Mouse (Mus musculus) liver, embryonic 13.5 days (tissue): ENCODE data around the gene Hoxb6. TPM values are rescaled to one million over a fixed set of nuclear protein-coding genes. Genes with fewer than 3 reads are reported as not detected.
A peak's percentile ranks its signal among the peaks of the same experiment; 100 is the strongest.

Experiments
- ATAC-seq: fragments of 200-750 bp; cut with Nextera tagmentation; 2 replicates; pipeline ENCODE4 v1.8.0; 2017; ENCODE audit warnings: low read depth, mild to moderate bottlenecking, moderate number of reproducible peaks, moderate library complexity
- DNase-seq: peaks from one replicate; pipeline ENCODE4 v3.0.0; 2022
- H3K27ac ChIP-seq: fragments of 300-500 bp; sonication (generic); 2 replicates; pipeline ENCODE4 v1.5.1; 2015; ENCODE audit warnings: moderate library complexity, mild to moderate bottlenecking, inconsistent platforms
- H3K27me3 ChIP-seq: fragments of 300-500 bp; sonication (generic); 2 replicates; pipeline ENCODE4 v1.6.1; 2015; ENCODE audit warnings: mild to moderate bottlenecking, inconsistent platforms
- H3K36me3 ChIP-seq: fragments of 300-500 bp; sonication (generic); 2 replicates; pipeline ENCODE4 v1.6.1; 2015; ENCODE audit warnings: mild to moderate bottlenecking, inconsistent platforms
- H3K4me1 ChIP-seq: fragments of 300-500 bp; sonication (generic); replicated peaks from 2 replicates; pipeline ENCODE4 v1.6.1; 2015; ENCODE audit warnings: inconsistent platforms
- H3K4me2 ChIP-seq: fragments of 300-500 bp; sonication (generic); 2 replicates; pipeline ENCODE4 v1.6.1; 2015; ENCODE audit warnings: inconsistent platforms, mild to moderate bottlenecking, moderate library complexity
- H3K4me3 ChIP-seq: fragments of 300-500 bp; sonication (generic); replicated peaks from 2 replicates; pipeline ENCODE4 v1.5.1; 2015; ENCODE audit warnings: mild to moderate bottlenecking, inconsistent platforms
- H3K9ac ChIP-seq: fragments of 300-500 bp; sonication (generic); 2 replicates; pipeline ENCODE4 v1.6.1; 2015; ENCODE audit warnings: mild to moderate bottlenecking, inconsistent platforms
- H3K9me3 ChIP-seq: fragments of 300-500 bp; sonication (generic); replicated peaks from 2 replicates; pipeline ENCODE4 v1.6.1; 2016; ENCODE audit warnings: inconsistent platforms
- WGBS: fragments of 180-500 bp; shearing (Covaris S2); methylation state at CpG from one replicate; pipeline ENCODE4 v1.1.7; 2015; ENCODE audit not compliant: insufficient replicate concordance; 5-methylcytosine and 5-hydroxymethylcytosine counted together
- polyA plus RNA-seq: library from polyadenylated mRNA; unstranded; fragments of >200 nt; fragmentation: Nextera tagmentation; extraction: Ambion mirVana; gene quantifications from 2 replicates; pipeline ENCODE4 v1.2.1, GENCODE M21; 2015

Hoxb6 gene
- polyA plus RNA-seq, 1 experiment from 2014 or later: 0.07 TPM

DNA sequence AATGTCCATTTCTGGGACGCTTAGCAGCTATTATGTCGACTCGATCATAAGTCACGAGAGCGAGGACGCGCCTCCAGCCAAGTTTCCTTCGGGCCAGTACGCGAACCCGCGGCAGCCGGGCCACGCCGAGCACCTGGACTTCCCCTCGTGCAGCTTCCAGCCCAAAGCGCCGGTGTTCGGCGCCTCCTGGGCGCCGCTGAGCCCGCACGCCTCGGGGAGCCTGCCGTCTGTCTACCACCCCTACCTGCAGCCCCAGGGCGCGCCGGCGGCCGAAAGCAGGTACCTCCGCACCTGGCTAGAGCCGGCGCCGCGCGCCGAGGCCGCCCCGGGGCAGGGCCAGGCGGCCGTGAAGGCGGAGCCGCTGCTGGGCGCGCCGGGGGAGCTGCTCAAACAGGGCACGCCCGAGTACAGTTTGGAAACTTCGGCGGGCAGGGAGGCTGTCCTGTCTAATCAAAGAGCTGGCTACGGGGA lies 20.7 kb upstream of the Hoxb6 start:
- DNase-seq (no peak), ATAC-seq (no peak)
- WGBS: 1% methylated on average over 51 of the region's 52 CpGs
- peak overlapping the region; percentile 27 for H3K4me3 ChIP-seq
- H3K9ac ChIP-seq: no peak overlapping the region
- peaks cover 6% of the 10 kb centered on the region; the same call in 1 of the 2 replicates for H3K4me1 ChIP-seq
- H3K27ac ChIP-seq: no peak overlapping the region
- no peaks in the 10 kb centered on the region for H3K9me3 ChIP-seq
- peaks cover 98% of the 10 kb centered on the region for H3K27me3 ChIP-seq
- no peaks in the 10 kb centered on the region for H3K36me3 ChIP-seq
- peak overlapping the region; percentile 23; the same call in 1 of the 2 replicates for H3K4me2 ChIP-seq

DNA sequence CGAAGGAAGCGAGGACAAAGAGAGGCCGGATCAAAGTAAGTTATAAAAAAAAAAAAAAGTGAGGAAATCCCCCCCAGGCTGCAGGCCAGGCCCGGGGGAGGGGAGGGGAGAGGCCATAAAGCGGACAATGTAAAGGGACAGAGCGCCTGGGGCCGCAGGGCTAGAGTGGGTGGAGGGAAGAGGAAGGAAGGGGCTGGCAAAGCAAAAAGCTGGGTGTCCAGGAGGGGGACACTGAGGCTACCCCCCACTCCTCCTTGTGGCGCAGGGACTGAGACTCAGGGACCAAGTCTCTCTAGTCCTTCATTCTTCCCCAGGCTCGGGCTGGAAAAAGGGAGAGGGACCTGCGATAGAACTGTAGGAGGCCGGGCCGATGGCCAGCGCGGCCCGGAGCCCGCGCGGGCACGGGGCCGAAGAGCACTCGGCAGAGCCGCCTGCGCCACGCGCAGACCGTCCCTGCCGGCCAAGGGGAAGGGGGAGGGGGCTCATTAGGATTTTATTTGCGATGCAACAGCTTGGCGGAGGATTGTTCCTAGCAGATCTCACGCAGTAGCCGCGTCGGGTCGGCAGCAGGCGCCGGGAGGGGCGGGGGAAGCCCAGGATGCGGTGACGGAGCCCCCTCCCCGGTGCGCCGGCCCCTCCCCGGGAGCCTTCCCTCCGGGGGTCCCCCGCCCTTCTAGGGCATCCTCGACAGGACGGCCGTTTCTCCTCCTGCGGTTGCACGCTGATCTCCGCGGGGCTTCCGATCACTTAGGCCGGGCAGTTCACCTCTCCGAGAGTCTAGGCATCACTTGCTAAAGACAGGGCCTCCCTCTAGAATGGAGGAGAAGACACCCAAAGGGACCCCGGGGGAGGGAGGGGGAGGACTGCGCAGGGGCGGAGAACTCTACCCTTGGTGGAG lies 20.0 kb upstream of the Hoxb6 start:
- Histone ChIP-seq H3K4me1 (peaks cover 6% of the 10 kb centered on the region; the same call in 1 of the 2 replicates), H3K27ac (no peak overlapping the region), H3K9ac (no peak overlapping the region), H3K36me3 (no peaks in the 10 kb centered on the region), H3K4me3 (0 out of 2 replicates have a peak overlapping the region, but pooled peaks have one; percentile 27), H3K4me2 (no peak overlapping the region), H3K27me3 (peaks cover 98% of the 10 kb centered on the region), H3K9me3 (no peaks in the 10 kb centered on the region)
- 1% methylated on average over 58 of the region's 58 CpGs for WGBS
- ATAC-seq (no peak), DNase-seq (no peak)

DNA sequence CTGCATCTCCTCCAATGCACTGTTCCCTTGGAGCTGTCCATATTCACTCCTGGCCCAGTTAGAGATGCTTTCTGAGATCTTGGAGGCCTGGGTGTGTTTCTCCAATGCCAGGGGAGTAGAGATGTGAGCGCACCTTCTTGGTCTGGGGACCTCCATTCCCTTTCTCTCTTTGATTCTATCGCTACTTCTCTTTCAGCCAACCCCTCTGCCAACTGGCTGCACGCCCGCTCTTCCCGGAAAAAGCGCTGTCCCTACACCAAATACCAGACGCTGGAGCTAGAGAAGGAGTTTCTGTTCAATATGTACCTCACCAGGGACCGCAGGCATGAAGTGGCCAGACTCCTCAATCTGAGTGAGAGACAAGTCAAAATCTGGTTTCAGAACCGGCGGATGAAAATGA lies 17.8 kb upstream of the Hoxb6 start:
- Histone ChIP-seq H3K4me2 (no peak overlapping the region), H3K36me3 (no peaks in the 10 kb centered on the region), H3K4me3 (no peak overlapping the region), H3K4me1 (peaks cover 6% of the 10 kb centered on the region; the same call in 1 of the 2 replicates), H3K27ac (no peak overlapping the region), H3K9me3 (no peaks in the 10 kb centered on the region), H3K27me3 (peaks cover 100% of the 10 kb centered on the region), H3K9ac (no peak overlapping the region)
- ATAC-seq (no peak), DNase-seq (no peak)
- 18% methylated on average over 10 of the region's 10 CpGs for WGBS

DNA sequence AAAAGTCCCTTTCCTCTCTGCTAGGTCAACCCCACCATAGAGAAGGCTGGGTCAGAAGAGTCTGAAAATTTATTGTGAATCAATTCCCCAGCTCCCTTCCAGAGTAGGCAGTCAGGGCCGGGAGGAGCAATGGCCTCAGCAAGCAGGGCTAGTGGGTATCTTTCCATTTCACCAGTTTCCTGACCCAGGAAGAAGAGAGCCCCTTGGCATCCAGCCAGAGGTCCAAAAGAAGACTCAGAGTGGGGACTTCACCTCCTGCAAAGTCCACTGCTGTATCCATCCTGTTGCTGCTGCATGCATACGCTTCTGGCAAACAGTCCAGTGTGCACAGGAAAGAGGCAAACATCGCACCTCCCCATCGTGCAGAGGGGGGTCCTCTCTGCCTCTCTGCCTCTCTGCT lies 16.4 kb upstream of the Hoxb6 start:
- Histone ChIP-seq H3K4me1 (peaks cover 5% of the 10 kb centered on the region; the same call in 1 of the 2 replicates), H3K4me2 (no peak overlapping the region), H3K9ac (no peak overlapping the region), H3K27me3 (peaks cover 100% of the 10 kb centered on the region), H3K27ac (no peak overlapping the region), H3K36me3 (no peaks in the 10 kb centered on the region), H3K4me3 (no peak overlapping the region), H3K9me3 (no peaks in the 10 kb centered on the region)
- DNase-seq (no peak), ATAC-seq (no peak)
- WGBS: 20% methylated on average over 4 of the region's 4 CpGs

DNA sequence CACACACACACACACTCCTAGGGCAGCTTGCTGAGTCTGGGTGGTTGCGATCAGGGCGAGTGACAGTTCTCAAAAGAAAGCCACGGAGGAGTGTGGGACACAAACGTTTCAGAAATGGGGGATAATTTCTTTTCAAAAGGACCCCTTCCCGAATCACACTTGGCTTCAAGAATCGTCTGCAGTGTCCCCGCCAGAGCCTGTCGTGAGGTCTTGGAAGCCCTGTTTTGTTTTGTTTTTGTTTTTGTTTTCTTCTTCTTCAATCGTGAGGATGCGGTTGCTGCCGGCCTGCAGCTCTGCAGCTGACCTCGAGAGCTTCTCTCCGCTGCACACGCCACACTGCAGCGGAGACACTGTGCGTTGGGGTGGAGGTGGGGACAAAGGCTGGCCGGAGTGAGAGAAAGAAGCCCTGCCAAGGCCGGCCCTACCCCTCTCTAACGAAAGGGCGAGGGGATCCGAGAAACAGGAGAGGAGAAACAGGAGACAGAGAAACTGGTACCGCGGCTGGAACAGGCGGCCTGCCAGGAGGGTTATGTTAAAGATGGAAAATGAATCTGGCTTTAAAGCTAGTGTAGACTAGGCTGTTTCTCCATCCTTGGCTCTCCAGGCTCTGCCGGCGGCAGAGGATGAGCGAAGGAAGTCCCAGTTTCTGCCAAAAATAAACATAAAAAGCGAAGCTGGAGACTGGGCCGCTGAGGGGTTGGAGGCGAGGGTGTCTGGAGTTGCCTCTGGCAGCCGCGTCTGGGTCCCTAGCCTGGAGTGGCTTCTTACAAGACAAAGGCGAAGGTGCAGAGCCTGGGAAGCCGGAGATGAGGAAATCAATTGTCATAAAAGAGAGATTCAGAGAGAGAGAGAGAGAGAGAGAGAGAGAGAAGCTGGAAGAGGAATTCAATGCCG lies 14.9 kb upstream of the Hoxb6 start:
- no peak for ATAC-seq
- no peak overlapping the region for H3K9ac ChIP-seq

DNA sequence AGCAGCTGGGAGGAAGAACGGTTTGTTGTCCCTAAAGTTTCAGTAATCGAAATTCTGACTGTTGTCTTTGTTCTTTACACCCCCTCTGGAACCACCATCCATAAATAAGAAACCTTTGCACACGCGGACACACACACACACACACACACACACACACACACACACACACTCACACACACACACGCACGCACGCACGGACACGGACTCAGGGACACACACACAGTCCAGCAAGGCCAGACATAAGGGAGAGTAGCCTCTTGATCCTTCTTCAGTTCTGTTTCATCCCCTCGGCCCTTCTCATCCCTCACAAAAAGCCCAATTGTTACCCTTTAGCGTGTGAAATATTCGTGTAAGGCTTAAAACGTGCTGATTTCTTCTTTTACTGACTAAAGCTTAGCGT lies 14.0 kb upstream of the Hoxb6 start:
- H3K4me1 ChIP-seq: no peaks in the 10 kb centered on the region
- H3K27me3 ChIP-seq: peaks cover 100% of the 10 kb centered on the region
- H3K4me2 ChIP-seq: no peak overlapping the region
- H3K9me3 ChIP-seq: no peaks in the 10 kb centered on the region
- H3K9ac ChIP-seq: no peak overlapping the region
- 19% methylated on average over 14 of the region's 14 CpGs for WGBS
- H3K4me3 ChIP-seq: no peak overlapping the region
- ATAC-seq (no peak), DNase-seq (no peak)
- H3K27ac ChIP-seq: no peak overlapping the region
- H3K36me3 ChIP-seq: no peaks in the 10 kb centered on the region

More for the DNA sequence above, 14.9 kb upstream of the Hoxb6 start:
- Histone ChIP-seq H3K36me3 (no peaks in the 10 kb centered on the region), H3K27ac (no peak overlapping the region), H3K27me3 (peaks cover 100% of the 10 kb centered on the region), H3K4me1 (no peaks in the 10 kb centered on the region), H3K9me3 (no peaks in the 10 kb centered on the region), H3K4me2 (no peak overlapping the region), H3K4me3 (no peak overlapping the region)
- no peak for DNase-seq
- WGBS: 2% methylated on average over 35 of the region's 35 CpGs

DNA sequence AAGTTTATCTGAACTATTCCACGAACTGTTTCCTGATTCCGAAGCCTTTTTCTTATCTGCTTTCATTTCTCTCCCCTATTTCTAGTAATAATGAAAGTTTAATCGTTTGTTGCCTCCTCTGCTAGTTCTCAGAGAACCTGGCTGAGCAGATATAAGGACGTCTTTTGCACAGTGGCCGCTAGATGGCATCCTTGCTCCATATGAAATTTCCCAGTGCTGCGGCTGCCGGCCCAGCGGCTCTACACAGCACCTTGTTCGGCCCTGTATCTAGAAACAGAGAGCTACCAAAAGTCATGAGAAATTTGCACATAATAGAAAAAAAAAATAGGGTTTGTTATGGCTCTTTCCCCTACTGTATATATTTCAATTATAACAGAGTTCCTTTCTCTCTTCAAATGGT lies 13.5 kb upstream of the Hoxb6 start:
- peak; percentile 29 for DNase-seq
- H3K9ac ChIP-seq: no peak overlapping the region
- H3K4me2 ChIP-seq: no peak overlapping the region
- H3K36me3 ChIP-seq: no peaks in the 10 kb centered on the region
- peaks cover 100% of the 10 kb centered on the region for H3K27me3 ChIP-seq
- no peaks in the 10 kb centered on the region for H3K4me1 ChIP-seq
- WGBS: 1% methylated on average over 9 of the region's 9 CpGs
- no peak for ATAC-seq
- no peak overlapping the region for H3K4me3 ChIP-seq
- no peaks in the 10 kb centered on the region for H3K9me3 ChIP-seq
- no peak overlapping the region for H3K27ac ChIP-seq

DNA sequence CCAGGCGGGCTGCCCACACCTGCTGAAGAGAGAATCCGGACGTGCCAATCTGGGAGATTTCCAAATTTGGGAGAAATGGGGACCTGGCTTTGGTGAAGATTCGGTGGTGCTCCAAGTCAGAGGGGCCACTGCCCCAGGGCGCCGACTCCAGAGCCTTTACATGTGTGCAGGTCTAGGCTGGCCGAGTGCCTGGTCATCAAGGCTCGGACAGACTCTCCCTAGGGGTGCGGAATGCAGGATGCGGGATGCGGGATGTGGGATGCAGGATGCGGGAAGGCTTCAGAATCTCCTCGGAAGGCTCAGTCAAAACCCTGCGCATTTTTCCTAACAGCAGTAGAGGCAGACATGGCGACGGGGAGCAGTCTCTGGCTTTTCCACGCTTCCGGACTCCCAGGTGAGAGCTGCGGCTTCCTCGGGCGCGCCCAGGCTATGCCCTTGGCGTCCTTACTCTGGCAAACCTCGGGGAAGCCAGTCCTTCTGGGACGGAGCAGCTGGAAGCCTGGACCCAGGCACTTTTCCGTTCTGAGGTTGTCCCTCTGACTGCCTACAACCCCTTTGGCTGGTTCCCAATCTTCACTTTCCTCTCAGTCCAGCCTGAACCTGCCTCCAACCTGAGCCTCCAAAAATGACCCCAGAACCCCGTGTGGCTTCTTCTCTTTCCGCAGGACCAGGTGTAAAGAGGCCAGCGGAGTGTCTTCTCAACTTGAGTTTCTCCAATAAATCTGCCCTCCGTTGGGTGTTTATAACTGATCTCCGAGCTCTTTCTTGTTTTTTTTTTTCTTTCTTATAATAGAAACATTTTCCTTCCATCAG lies 12.6 kb upstream of the Hoxb6 start:
- H3K36me3 ChIP-seq: no peaks in the 10 kb centered on the region
- no peak for DNase-seq
- 4% methylated on average over 31 of the region's 31 CpGs for WGBS
- no peak overlapping the region for H3K27ac ChIP-seq
- no peak overlapping the region for H3K4me3 ChIP-seq
- peaks cover 100% of the 10 kb centered on the region for H3K27me3 ChIP-seq
- no peaks in the 10 kb centered on the region for H3K9me3 ChIP-seq
- peaks cover 4% of the 10 kb centered on the region for H3K4me1 ChIP-seq
- ATAC-seq: no peak
- no peak overlapping the region for H3K9ac ChIP-seq
- H3K4me2 ChIP-seq: no peak overlapping the region

DNA sequence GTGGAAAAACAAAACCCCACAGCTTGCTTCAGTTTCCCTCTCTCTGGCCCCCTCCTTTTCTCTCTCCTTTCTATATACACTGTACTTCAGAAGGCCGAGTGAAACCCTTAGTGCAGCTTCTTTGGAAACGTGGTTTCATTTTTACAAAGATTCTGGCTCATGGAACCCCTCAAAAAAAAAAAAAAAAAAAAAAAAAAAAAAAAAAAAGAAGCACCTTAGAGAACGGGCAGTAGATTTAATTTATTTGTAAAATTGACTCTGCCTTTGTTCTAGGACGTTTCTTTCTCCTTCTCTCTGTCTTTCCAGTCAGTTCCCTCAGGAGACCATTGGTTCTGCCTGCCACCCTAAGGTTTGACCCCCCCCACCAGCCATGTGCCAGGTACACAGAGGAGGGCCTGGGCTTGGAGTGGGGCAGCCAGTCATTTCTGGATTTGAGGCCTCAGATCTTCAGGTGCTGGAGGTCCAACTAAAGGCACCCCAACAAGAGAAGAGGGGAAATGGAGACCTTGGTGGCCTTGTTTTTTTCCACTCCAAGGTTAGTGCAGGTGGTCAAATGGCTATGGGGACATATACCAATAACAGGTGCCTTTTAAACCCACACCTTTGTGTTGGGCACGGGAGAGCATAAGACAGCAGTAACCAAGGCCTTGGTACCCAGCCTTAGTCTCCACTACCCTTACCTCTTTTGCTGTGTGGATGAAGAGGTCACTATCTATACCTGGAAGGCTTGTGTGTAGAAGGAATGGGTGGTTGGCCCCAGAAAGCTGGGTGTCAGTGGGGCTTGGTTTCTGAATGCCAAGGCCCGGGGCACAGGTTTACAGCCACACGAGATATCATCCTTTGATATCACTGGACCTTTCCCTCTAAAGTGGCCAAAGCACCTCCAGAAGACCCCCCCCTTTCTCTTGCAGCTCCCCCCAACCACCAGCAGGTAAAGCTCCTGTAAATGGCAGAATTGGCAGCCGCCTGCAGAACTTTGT lies 11.6 kb upstream of the Hoxb6 start:
- Histone ChIP-seq H3K27me3 (peaks cover 100% of the 10 kb centered on the region), H3K27ac (no peak overlapping the region), H3K9ac (no peak overlapping the region), H3K4me1 (peaks cover 4% of the 10 kb centered on the region), H3K9me3 (no peaks in the 10 kb centered on the region), H3K4me2 (no peak overlapping the region), H3K4me3 (no peak overlapping the region), H3K36me3 (no peaks in the 10 kb centered on the region)
- DNase-seq (no peak), ATAC-seq (no peak)
- 20% methylated on average over 8 of the region's 8 CpGs for WGBS

DNA sequence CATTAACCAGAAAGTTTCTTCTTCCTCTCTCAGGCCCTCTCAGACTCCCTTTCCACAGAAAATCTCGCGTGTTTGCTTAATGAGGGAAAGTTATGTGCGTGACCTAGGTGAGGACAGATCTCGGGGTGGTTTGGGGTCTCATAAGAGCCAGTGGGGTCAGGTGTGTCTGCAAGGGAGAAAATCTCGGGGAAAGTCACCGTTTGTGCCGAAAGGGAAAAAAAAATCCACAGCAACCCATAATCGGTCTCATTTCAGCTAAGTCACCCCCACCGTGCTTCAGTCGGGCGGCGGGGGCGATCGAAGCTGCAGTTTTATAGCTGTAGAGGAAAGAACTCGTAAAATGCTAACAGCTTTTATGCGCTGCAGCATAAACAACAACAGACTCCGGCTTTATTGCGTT lies 10.9 kb upstream of the Hoxb6 start:
- no peak for DNase-seq
- ATAC-seq: no peak
- Histone ChIP-seq H3K36me3 (no peaks in the 10 kb centered on the region), H3K27ac (no peak overlapping the region), H3K9ac (no peak overlapping the region), H3K4me3 (no peak overlapping the region), H3K4me1 (peaks cover 6% of the 10 kb centered on the region), H3K27me3 (peaks cover 100% of the 10 kb centered on the region), H3K9me3 (no peaks in the 10 kb centered on the region), H3K4me2 (no peak overlapping the region)
- WGBS: 7% methylated on average over 18 of the region's 18 CpGs
